Mouse (Mus musculus) CH12.LX (cell line): ENCODE measurements at regions not wholly inside any gene's neighbourhood (a gene's known extent, or its start where the extent isn't known, plus 50 kb on each side); places are given as distances from the start of the nearest gene placed in this dataset.

Experiments
- DNase-seq: peaks from one replicate; pipeline ENCODE4 v3.0.0-alpha.2; 2013; ENCODE audit errors: extremely low read depth
- H3K27ac ChIP-seq: 2 replicates; pipeline ENCODE4 v1.5.1; 2012; ENCODE audit warnings: low read depth, mild to moderate bottlenecking, control low read depth, moderate library complexity; ENCODE audit not compliant: insufficient read depth
- H3K27me3 ChIP-seq: replicated peaks from 2 replicates; pipeline ENCODE3; 2012; ENCODE audit warnings: inconsistent platforms
- H3K36me3 ChIP-seq, 2 experiments: replicated peaks in 1 of 2; 2 replicates each; pipeline versions ENCODE3 to v1.6.1; 2012; ENCODE audit warnings: inconsistent platforms in 1 of 2, low read length in 1 of 2, mild to moderate bottlenecking in 1 of 2, mixed read lengths in 1 of 2, moderate library complexity in 1 of 2; ENCODE audit not compliant: control insufficient read depth in 1 of 2, insufficient read depth in 1 of 2
- H3K4me1 ChIP-seq, 2 experiments: 2 replicates each; pipeline ENCODE4 v1.6.1; 2012; ENCODE audit warnings: inconsistent platforms in 1 of 2, moderate library complexity in 1 of 2; ENCODE audit not compliant: insufficient read depth in 2 of 2, control insufficient read depth in 1 of 2
- H3K4me2 ChIP-seq: 2 replicates; pipeline ENCODE4 v1.6.1; 2012; ENCODE audit warnings: low read depth, mild to moderate bottlenecking, control low read depth; ENCODE audit not compliant: poor library complexity, insufficient read depth, severe bottlenecking
- H3K4me3 ChIP-seq, 3 experiments: fragments of 150-350 bp in 1 of 3; sonication (generic) in 1 of 3; replicated peaks in 1 of 3; 2 replicates each; pipeline versions ENCODE3 to v1.5.1; 2011 to 2012; ENCODE audit warnings: low read depth in 2 of 3, low read length in 2 of 3, mild to moderate bottlenecking in 2 of 3, moderate library complexity in 2 of 3, control low read depth in 1 of 3, improper control_type of control experiment in 1 of 3, inconsistent platforms in 1 of 3, mixed read lengths in 1 of 3; ENCODE audit not compliant: poor library complexity in 1 of 3
- H3K79me2 ChIP-seq: replicated peaks from 2 replicates; pipeline ENCODE4 v1.6.1; 2012; ENCODE audit warnings: mild to moderate bottlenecking, moderate library complexity; ENCODE audit not compliant: control insufficient read depth, poor library complexity, insufficient read depth, severe bottlenecking; ENCODE audit errors: extremely low read depth
- H3K9ac ChIP-seq: 2 replicates; pipeline ENCODE4 v1.6.1; 2012; ENCODE audit warnings: low read depth, mild to moderate bottlenecking, control low read depth, moderate library complexity; ENCODE audit not compliant: insufficient read depth
- H3K9me3 ChIP-seq: replicated peaks from 2 replicates; pipeline ENCODE3; 2012; ENCODE audit warnings: low read length, inconsistent platforms, mixed read lengths
- CTCF ChIP-seq, 2 experiments: IDR thresholded peaks in 1 of 2; conservative IDR thresholded peaks in 1 of 2; 2 replicates each; pipeline ENCODE4 v1.5.1; 2011 to 2012; ENCODE audit warnings: low read depth in 2 of 2, low read length in 2 of 2, improper control_type of control experiment in 1 of 2, inconsistent platforms in 1 of 2, mild to moderate bottlenecking in 1 of 2, moderate library complexity in 1 of 2
- E2F4 ChIP-seq: IDR thresholded peaks from 2 replicates; pipeline ENCODE4 v1.6.1; 2011; ENCODE audit warnings: low read depth, low read length, improper control_type of control experiment; ENCODE audit not compliant: insufficient replicate concordance
- ELF1 ChIP-seq: IDR thresholded peaks from 2 replicates; pipeline ENCODE4 v1.6.1; 2014; ENCODE audit warnings: low read depth, mild to moderate bottlenecking, inconsistent platforms, low read length, improper control_type of control experiment
- EP300 ChIP-seq: IDR thresholded peaks from 2 replicates; pipeline ENCODE4 v1.6.1; 2011; ENCODE audit warnings: low read length, improper control_type of control experiment
- HCFC1 ChIP-seq: IDR thresholded peaks from 2 replicates; pipeline ENCODE4 v1.6.1; 2012; ENCODE audit warnings: low read depth, mild to moderate bottlenecking, inconsistent platforms, low read length, improper control_type of control experiment
- JUND ChIP-seq: conservative IDR thresholded peaks from 2 replicates; pipeline ENCODE4 v1.6.1; 2011; ENCODE audit warnings: low read depth, low read length, improper control_type of control experiment
- KAT2A ChIP-seq: IDR thresholded peaks from 2 replicates; pipeline ENCODE4 v1.6.1; 2012; ENCODE audit warnings: low read length, improper control_type of control experiment, inconsistent platforms; ENCODE audit not compliant: insufficient replicate concordance
- MAX ChIP-seq: IDR thresholded peaks from 2 replicates; pipeline ENCODE4 v1.6.1; 2011; ENCODE audit warnings: low read length, improper control_type of control experiment
- MAZ ChIP-seq: IDR thresholded peaks from 2 replicates; pipeline ENCODE4 v1.6.1; 2012; ENCODE audit warnings: low read depth, mild to moderate bottlenecking, inconsistent platforms, low read length, improper control_type of control experiment, moderate library complexity
- MEF2A ChIP-seq: IDR thresholded peaks from 2 replicates; pipeline ENCODE4 v1.6.1; 2014; ENCODE audit warnings: low read depth, mild to moderate bottlenecking, inconsistent platforms, low read length, improper control_type of control experiment, borderline replicate concordance
- POLR2AphosphoS2 ChIP-seq: IDR thresholded peaks from 2 replicates; pipeline ENCODE4 v1.6.1; 2011; ENCODE audit warnings: low read depth, low read length, improper control_type of control experiment
- RAD21 ChIP-seq: IDR thresholded peaks from 2 replicates; pipeline ENCODE4 v1.6.1; 2011; ENCODE audit warnings: low read depth, mild to moderate bottlenecking, low read length, improper control_type of control experiment, moderate library complexity
- RCOR1 ChIP-seq: conservative IDR thresholded peaks from 2 replicates; pipeline ENCODE4 v1.6.1; 2012; ENCODE audit warnings: low read depth, mild to moderate bottlenecking, inconsistent platforms, low read length, improper control_type of control experiment
- SIN3A ChIP-seq: IDR thresholded peaks from 2 replicates; pipeline ENCODE4 v1.6.1; 2012; ENCODE audit warnings: low read length, improper control_type of control experiment, inconsistent platforms
- SMC3 ChIP-seq: IDR thresholded peaks from 2 replicates; pipeline ENCODE4 v1.6.1; 2011; ENCODE audit warnings: low read depth, low read length, improper control_type of control experiment
- TBP ChIP-seq: conservative IDR thresholded peaks from 2 replicates; pipeline ENCODE4 v1.6.1; 2011; ENCODE audit warnings: low read depth, low read length, improper control_type of control experiment
- TCF12 ChIP-seq: IDR thresholded peaks from 2 replicates; pipeline ENCODE4 v1.6.1; 2014; ENCODE audit warnings: low read depth, mild to moderate bottlenecking, inconsistent platforms, low read length, improper control_type of control experiment
- ZC3H11A ChIP-seq: IDR thresholded peaks from 2 replicates; pipeline ENCODE4 v1.6.1; 2012; ENCODE audit warnings: low read depth, mild to moderate bottlenecking, inconsistent platforms, low read length, improper control_type of control experiment
- ZMIZ1 ChIP-seq: IDR thresholded peaks from 2 replicates; pipeline ENCODE4 v1.6.1; 2012; ENCODE audit warnings: low read depth, mild to moderate bottlenecking, inconsistent platforms, low read length, improper control_type of control experiment
- ZNF384 ChIP-seq: IDR thresholded peaks from 2 replicates; pipeline ENCODE4 v1.6.1; 2012; ENCODE audit warnings: low read depth, low read length, improper control_type of control experiment, inconsistent platforms
- dilution Hi-C: fragments of 300-500 bp; cut with MboI; formaldehyde crosslinking; loops from 2 replicates; pipeline ENCODE4 v1.14.3; 2020; ENCODE audit warnings: low sequenced_read_pairs; ENCODE audit not compliant: extremely low pct_unique_long_range_greater_than_20kb, extremely low pct_ligation_motif_present
- in situ Hi-C: fragments of 300-500 bp; cut with MboI; formaldehyde crosslinking; loops from 3 replicates; pipeline ENCODE4 v1.14.3; 2019; ENCODE audit warnings: low sequenced_read_pairs, low pct_ligation_motif_present, low pct_unique_long_range_greater_than_20kb, mixed read lengths

GRCm38 (mm10) chr2:56083226-56083625 is 647.5 kb downstream of the Kcnj3 start:
- Histone ChIP-seq H3K27ac (no peak overlapping the region), H3K4me3 (no peak overlapping the region), H3K36me3 (no peaks in the 10 kb centered on the region), H3K4me1 (no peaks in the 10 kb centered on the region), H3K4me2 (no peak overlapping the region), H3K27me3 (no peaks in the 10 kb centered on the region), H3K9ac (no peak overlapping the region), H3K9me3 (no peaks in the 10 kb centered on the region), H3K79me2 (no peaks in the 10 kb centered on the region)
- no peak for TF ChIP-seq E2F4
- no peak for TF ChIP-seq HCFC1
- no peak for TF ChIP-seq TCF12
- no peak for TF ChIP-seq SIN3A
- no peak for TF ChIP-seq RCOR1
- TF ChIP-seq TBP = no peak
- no peak for TF ChIP-seq ELF1
- no peak for TF ChIP-seq RAD21
- no peak for TF ChIP-seq MEF2A
- TF ChIP-seq ZC3H11A = no peak
- no peak for TF ChIP-seq CTCF (conservative IDR thresholded peaks at IDR 0.05 in 1 of 2, IDR thresholded peaks at IDR 0.05 in 1 of 2; ENCODE audit: low read depth in 2 of 2, low read length in 2 of 2)
- no peak for TF ChIP-seq ZNF384
- no peak for TF ChIP-seq MAX
- no peak for TF ChIP-seq ZMIZ1
- TF ChIP-seq JUND = no peak
- DNase-seq = no peak
- in situ Hi-C loops (no loop called here), dilution Hi-C loops (no loop called here)

DNA sequence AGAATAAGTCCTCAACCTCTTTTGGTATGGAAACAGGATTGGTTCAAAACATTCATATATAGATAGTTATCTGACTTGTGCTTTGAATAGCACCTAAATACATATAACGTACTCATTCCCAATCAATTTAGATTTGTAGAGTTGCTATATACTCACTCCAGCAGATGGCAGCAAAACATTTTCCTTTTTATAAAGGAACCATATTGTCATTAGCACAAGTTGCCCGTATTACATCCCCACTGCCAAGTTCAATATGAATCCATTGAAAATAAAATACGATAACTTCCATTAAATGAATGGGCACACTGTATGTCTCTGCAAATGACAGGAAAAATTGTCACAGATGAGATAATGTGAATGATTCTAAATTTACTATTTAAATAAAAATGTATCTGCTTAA is 673.8 kb downstream of the Kcnj3 start:
- Histone ChIP-seq H3K27me3 (no peaks in the 10 kb centered on the region), H3K9me3 (no peaks in the 10 kb centered on the region), H3K4me2 (no peak overlapping the region), H3K36me3 (no peaks in the 10 kb centered on the region), H3K79me2 (no peaks in the 10 kb centered on the region), H3K4me3 (no peak overlapping the region), H3K4me1 (no peaks in the 10 kb centered on the region; a peak in 1 of 4 replicates), H3K27ac (no peak overlapping the region), H3K9ac (no peak overlapping the region)
- in situ Hi-C loops = no loop called here
- peak; percentile 46 for DNase-seq
- TF ChIP-seq MAZ = no peak
- no peak for TF ChIP-seq EP300
- TF ChIP-seq SMC3 = peak; percentile 19; the same call in 1 of the 2 replicates
- peak; percentile 55 for TF ChIP-seq RAD21
- no peak for TF ChIP-seq POLR2AphosphoS2
- TF ChIP-seq KAT2A = no peak
- TF ChIP-seq CTCF (conservative IDR thresholded peaks at IDR 0.05 in 1 of 2, IDR thresholded peaks at IDR 0.05 in 1 of 2; ENCODE audit: low read depth in 2 of 2, low read length in 2 of 2) = peak in 1 of 2 experiments; percentile 59; a peak in 2 of 4 replicates
- TF ChIP-seq JUND = no peak
- dilution Hi-C loops = no loop called here
